Mouse (Mus musculus) kidney, adult 9 months (tissue): Measurements from ENCODE around the gene Thap2.

Source experiments
- DNase-seq: peaks from one replicate; pipeline ENCODE4 v3.0.0; 2022

The Thap2 gene

DNA sequence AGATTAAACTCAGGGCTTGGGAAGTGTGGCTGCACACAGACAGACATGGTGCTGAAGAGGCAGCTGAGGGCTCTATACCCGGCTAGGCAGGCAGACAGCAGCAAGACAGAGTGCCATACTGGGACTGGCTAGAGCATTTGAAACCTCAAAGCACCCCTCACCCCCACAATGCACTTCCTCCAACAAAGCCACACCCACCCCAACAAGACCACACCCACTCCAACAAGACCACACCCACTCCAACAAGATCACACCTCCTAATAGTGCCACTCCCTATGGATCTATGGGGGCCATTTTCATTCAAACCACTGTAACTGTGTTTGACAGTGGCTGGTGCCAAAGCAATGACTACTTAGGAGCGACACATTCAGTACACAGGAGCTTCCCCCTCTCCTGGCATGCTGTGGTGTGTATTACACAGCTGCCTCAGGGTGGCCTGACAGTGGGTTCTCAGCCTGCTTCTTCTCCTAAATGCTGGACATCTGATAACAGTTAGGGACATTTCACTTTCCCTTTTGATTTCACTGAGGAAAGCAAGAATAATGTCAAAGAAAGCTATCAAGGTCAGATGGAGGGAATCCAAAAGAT lies 33.3 kb downstream of the Thap2 start:
- DNase-seq, result no peak

DNA sequence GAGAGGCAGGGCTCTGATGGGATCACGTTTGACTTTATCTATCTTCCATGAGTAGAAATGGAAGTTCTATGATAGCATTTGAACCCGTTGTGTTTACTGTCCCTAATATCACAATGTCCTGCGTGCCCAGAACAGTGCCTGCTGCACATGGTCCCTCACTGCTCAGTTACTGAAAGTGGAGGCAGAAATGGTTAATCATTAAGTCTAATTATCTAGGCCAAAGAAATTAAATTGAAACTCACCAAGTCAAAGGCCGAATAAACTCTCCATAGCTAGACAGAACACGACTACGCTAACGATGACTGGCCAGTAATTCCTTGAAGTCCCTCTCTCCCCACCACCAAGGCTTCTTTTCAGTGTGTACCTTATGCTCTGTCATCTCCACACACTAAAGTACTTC lies 34.7 kb downstream of the Thap2 start:
- peak; percentile 74 for DNase-seq

DNA sequence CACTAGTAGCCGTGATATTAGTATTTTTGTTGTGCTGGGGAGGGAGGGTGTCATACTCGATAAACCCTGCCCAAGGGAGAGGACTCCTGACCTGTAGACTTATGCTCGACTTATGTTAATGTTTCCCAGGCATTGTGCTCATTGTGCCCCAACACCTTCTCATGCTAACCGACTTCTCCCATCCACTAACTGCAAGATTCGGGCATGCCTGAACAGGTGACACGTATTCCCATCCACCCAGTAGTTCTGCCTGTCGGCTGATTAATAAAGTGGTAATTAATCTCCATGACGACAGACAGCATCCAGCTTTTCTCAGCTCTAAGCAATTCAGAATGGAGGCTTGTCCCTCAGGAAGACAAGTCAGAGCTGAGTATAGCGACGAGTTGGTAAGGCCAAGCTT lies 35.2 kb downstream of the Thap2 start:
- DNase-seq, result peak; percentile 65

DNA sequence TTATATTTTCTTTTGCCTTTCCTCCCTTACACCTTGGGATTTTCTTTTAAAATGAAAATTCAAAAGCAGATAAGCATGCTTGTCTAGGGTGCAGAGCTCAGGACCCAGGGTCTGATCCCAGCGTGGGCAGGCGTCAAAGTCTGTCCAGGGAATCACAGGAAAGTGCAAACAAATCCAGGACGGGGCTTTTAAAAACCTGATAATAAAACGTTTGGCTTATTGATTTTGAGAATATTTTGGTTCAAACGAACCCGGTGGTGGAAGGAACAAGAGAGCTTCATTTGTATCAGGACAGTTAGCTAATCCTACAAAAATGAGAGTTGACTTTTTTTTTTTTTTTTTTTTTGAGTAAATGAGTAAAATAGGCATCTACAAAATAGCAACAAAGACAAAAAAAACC lies 36.1 kb downstream of the Thap2 start:
- DNase-seq, result no peak

DNA sequence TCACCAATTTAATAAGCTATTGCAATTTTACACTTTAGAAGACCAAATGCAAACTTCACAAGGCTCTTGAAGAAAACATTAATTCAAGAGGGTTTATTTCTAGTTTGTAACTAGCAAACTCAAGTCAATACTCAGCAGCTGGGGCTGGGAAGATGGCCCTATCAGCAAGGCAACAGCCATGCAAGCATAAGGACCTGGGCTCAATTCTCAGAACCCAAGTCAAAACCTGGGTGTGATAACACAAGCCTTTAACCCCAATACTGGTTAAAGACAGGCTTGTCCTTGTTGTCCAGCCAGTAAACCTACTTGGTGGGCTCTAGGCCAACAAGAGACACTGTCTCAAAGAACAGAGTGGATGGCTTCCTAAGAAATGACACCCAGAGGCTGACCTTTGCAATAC lies 37.8 kb downstream of the Thap2 start:
- no peak for DNase-seq

DNA sequence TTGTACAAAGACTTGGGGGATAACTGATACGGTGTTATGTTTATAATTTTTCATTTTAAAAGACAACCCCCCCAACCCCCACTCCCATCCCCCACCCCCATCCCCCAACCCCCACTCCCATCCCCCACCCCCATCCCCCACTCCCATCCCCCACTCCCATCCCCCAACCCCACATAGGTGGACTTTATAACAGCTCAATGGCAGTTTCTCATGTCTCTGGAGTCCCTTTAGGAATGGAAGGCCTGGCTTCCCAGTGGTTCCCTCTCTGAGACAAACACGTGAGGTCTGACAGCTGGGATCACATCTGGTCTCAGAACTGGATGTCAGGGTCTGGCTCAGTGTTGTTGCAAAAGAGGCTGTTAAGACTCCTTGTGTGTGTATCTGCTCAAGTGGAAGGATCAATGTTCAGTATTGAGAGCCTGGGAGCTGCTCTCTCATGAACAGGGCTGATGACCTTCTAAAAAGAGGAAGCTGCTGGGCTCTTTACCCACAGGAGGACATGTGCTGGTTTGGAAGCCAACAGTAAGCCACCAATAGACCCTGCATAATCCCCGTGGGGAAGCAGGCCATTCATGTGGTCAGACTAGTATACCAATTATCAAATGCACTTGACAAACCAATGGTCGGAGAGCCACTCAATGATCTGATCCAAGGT lies 41.3 kb downstream of the Thap2 start:
- DNase-seq, result no peak

DNA sequence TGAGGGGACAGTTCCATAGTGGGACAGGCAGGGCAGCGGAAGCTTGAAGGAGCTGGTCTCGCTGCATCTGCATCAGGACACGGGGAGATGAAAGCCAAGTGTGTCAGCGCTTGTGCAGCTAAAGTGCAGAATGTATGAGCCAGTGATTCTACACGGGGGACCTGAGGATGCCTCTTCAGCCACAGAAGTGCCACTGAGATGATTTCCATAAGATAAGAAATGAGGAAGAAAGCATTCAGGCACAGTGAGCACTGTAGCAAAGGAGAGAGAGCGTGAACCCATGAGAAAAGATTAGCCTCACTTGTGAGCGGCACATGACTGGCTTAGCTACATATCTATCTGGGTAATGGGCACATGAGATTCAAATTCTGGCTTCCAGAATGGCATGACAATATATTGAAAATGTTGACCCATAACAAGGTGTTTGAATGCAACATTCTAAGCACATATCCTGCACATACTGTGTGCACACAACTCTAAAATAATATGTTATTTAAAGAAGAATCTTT lies 44.4 kb downstream of the Thap2 start:
- no peak for DNase-seq

DNA sequence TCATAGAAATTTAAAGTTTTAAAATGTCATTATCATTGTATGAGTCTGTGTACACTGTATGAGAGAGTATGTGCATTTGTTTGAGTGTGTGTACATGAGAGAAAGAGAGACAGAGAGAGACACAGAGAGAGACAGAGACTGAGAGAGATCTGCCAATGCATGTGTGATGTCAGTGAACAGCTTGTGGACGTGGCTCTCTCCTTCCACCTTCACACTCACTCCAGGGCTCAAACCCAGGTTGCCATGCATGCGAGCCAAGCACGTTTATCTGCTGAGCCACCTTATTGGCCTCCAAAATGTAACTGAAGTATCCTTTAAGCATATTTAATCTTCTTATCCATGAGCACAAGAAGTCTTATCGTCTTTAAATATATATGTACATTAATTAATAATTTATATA lies 47.3 kb downstream of the Thap2 start:
- no peak for DNase-seq

DNA sequence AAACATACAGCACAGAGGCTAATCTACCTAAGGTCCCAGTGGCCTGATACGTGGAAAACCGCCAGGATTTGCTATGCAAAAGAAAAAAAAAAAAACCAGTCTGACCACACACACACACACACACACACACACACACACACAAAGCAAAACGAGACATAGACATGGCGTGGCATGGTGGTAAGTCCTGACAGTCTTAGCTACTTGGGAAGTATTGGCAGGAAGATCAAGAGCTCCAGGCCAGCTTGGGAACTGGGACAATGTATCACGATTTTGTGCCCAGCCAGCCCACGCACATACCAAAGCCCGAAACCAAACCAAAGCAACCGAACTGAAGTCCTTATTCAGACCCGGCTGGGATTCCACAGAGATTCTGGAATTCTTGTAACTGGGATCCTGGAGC lies 50.7 kb downstream of the Thap2 start:
- no peak for DNase-seq

DNA sequence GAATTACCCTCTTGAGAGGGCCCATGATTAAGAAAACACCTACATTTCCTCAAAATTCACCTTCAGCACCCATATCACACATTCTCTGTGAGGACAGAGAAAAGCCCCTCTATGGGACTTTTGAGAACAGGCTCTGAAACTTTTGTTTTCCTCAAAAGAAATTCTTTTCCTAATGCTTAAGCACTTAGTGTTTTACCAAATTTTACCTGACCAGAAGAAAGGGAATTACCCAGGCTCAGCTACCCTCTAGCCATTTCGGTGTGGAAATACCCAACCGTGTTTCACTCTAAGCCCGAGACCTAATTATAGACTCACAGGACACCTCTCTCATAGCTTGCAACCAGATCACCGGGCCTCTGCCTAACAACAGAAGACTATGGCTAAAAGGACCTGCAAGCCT lies 51.2 kb downstream of the Thap2 start:
- no peak for DNase-seq

DNA sequence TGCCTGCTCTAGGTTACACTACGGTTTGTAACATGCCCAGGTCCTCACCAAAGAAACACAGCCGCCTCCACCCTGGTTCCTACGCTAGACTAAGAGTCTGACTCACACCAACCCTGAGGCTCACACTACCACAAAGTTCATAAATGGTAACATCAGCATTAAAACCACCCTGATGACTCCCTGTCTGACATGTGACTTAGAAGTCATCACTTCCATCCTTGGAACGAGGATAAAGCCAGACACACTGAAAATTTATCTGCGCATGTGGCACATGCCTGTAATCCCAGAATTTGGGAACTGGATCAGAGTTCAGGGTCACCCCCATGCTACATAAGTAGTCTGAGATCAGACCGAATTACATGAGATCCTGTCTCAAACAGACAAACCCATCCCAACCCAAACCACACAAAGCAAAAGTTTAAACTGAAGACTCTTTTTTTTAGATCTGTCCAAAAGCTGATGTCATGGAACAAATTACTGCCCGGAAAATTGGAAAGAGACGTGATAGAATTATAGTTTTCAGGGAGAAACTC lies 51.8 kb downstream of the Thap2 start:
- DNase-seq, result no peak

DNA sequence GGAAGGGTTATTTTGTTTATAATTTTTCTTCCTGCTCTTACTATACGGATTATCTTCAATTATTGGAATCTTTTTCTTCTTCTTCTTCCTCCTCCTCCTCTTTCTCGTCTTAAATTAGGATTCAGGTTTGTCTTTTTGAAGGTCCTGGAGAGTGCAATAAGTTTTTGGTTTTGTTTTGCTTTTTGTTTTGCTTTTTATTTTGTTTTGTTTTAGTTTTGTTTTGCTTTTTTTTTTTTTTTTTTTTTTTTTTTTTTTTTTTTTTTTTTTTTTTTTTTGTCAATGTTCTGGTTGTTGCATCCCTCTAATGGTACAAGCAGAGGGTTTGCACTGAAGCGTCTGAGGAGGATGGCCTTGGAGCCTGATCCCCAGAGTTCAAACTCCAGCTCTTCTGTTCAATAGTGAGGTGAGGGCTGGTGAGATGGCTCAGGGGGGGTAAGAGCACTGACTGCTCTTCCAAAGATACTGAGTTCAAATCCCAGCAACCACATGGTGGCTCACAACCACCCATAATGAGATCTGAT lies 55.2 kb downstream of the Thap2 start:
- no peak for DNase-seq

DNA sequence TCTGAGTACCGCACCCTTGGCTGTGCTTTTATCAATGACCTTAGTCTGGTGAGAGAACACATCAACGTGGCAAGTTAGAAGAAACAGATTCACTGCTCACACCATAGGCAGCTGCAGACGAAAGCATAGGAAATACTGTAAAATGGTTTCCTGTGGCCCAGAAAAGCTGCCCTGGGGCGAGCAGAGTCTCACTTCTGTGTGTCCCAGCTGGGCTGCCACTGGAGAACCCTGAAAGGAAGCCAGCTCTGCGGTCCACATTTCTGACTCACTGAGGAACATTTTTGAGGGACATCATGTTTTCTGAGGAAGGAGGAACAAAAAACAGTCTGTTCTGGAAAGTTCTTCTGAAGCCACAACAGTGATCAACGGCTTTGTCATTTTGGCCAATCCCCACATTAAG lies 55.7 kb downstream of the Thap2 start:
- DNase-seq, result peak; percentile 31

DNA sequence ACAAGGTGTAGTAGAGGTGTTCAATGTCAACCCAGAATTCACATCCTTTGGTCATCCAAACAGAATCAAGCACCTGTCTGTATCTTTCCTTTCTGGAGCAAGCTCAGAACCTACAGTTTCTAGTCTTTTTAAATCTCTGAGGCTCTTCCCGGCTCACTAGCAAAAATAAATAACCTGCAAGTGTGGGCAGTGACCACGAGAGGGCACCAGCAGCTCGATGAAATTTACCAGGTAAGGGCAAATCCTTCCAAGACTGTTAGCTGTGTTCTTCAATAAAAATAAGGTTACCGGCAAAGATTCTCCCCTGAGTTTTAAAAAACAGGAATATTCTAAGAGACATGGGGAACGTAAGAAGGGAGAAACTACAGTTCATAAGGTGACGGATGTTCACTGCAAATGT lies 60.9 kb downstream of the Thap2 start:
- peak; percentile 79 for DNase-seq

DNA sequence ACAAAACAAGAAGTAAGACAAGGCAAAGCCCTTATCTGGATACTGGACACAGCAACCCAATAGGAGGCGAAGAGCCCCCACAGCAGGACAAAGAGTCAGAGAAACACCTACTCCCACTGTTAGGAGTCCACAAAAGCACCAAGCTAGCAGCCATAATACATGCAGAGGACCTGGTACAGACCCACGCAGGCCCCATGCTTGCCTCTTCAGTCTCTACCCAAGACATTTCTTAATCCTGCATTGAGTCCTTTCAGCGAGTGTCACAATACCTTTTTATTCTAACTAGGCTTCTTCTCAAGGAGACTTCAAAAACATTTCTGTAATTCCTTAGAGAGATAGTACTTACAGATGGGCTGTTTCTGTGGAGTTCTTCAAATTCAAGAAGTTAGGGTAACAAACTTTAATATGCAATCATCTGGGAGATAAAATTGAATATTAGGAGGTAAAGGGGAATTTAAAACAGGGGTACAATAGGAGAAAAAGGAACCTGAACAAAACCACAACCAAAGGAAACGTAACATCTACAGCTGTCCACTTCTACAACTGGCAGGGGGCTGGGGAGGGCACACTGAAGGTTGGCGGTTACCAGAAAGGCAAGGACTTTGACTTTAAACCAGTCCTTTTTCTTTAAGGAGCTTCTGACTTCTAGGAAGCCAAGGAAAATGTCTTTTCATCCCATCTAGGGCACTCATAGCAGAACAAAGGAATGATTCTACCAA lies 62.8 kb downstream of the Thap2 start:
- DNase-seq, result no peak
